Mouse (Mus musculus): ENCODE measurements around the gene Cphx3.
"Not testable (repeated sequence)": the region's sequence is repeated elsewhere in the genome, so short reads cannot be mapped to it uniquely, and the experiment has no call there.

The Cphx3 gene

GRCm38 (mm10) chr14:26081997-26082396 lies at the start of gene Cphx3:
Gene Cphx3 (plus strand): TSS chr14:26082297.
- DNase-seq (ENCODE audit: low spot score) = not testable (repeated sequence)

DNA sequence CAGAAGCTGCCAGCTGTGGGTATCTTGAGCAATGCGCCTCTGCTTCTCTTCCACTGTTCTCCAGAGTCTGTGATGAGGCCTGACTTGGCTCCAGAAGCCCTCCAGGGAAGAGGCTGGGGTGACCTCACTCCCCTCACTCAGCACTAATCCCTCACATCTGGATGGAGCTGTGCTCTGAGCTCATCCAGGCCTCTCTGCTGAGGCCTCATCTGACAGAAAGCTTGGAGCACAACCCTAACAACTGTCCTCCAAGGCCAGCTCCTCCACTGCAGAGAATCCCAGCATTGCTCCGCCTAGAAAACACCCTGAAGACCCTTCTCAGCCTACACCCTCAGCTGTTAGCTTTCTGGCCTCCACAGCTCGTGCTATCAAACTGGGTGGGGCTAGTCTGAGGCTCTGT lies 47.7 kb upstream of the Cphx3 start:
- DNase-seq (ENCODE audit: low spot score) = not testable (repeated sequence)

DNA sequence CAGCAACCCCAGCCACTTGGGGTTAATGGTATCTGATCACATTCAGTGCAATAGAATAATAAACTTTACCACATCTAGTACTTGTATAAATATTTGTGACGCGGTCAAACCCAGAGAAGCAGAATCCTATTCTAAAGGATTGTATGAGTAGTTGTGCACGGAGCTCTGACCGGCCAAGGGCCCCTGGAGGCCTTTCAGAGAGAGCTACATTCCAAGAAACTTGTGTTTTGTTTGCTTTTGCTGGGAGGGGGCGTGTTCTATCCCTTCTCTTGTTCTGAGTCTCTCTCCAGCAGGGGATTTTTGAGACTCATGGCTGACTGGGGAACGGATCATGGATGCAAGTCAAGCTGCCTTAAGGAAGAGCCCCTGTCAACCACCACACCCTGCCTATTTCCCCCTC lies 46.7 kb upstream of the Cphx3 start:
- not testable (repeated sequence) for DNase-seq (ENCODE audit: low spot score)

GRCm38 (mm10) chr14:26042611-26043010 lies 39.5 kb upstream of the Cphx3 start, which contains the start of gene Gm9780:
Gene Gm9780 (minus strand): TSS chr14:26042711.
- DNase-seq (ENCODE audit: low spot score) = not testable (repeated sequence)

- not testable (repeated sequence) for DNase-seq (ENCODE audit: low spot score)
Measured at GRCm38 (mm10) chr14:26045007-26045406, 37.1 kb upstream of the Cphx3 start.

GRCm38 (mm10) chr14:26047026-26047425 lies 35.1 kb upstream of the Cphx3 start:
- DNase-seq (ENCODE audit: low spot score) = not testable (repeated sequence)

DNA sequence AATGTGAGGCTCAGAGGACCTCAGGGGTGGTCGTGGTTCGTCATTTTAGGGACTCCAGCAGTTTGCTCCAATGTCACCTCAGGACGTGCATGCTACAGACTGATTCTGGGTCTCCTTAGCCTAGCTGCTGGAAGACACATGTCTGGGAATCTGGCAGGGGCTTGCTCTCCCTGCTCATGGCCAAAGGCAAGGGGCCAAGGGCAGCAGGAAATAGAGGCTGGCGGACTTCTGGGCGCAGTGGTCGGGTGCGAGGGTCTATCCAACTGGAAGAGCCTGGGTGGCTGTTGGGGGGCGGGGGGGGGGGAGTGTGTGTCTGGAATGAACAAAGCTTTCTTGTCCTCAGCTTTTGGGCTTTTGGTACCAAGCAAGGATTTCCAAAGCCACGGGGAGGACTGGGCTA lies 33.3 kb upstream of the Cphx3 start:
- not testable (repeated sequence) for DNase-seq (ENCODE audit: low spot score)

GRCm38 (mm10) chr14:26058184-26058583 lies 23.9 kb upstream of the Cphx3 start:
- not testable (repeated sequence) for DNase-seq (ENCODE audit: low spot score)

DNA sequence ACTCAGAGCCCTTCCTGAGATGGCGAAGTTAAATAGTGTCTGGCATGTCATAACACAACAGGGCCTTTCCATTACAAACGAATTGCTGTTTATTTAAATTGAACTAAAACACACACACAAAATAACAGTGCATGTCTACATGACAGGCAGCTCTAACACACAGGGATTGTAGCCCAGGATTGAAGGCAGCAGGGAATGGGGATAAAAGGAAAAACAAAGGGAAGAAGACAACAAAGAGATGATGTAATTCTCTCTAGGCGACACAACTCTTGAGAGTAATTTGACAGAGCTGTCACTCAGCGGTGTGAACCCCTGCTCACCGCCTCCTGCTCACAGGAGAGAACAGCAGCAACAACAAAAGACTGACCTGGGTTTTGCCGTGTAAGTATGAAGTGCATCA lies 22.7 kb upstream of the Cphx3 start:
- DNase-seq (ENCODE audit: low spot score) = not testable (repeated sequence)

DNA sequence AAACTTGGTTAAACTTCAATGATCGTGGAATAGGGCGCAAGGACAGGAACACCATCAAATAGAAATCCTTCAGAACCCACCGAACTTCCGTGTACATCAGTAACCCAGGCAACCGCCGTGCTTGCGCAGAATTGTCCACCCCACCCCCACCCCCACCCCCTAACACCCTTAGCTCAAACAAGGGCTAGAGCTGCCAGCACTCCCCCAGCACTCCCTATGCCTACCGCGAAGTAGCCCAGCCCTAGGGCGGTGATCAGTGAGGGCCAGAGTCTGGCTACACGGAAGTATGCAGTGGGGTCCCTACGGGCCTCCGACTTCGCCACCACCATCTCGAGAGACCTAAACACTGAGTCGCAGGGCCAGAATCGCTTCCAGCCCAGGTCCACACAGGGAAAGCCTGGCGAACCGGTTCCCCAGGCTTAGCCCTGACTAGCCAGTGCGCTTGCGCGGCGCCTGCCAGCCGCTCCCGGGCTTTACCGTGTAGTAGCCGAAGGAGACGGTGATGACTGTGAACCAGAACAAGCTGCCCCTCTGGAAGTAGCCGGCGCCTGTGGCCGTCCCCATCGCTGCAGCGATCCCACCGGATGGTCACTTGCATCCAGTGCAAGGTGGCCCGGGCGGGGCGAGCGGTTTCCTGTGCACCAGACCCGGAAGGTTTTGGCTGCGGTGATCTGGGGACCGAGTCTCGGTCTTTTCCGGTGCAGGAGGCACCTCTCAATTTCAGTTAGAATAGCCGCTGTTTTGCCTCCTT lies 15.3 kb upstream of the Cphx3 start:
- not testable (repeated sequence) for DNase-seq (ENCODE audit: low spot score)

- not testable (repeated sequence) for DNase-seq (ENCODE audit: low spot score)
Measured at GRCm38 (mm10) chr14:26067325-26067633, 14.8 kb upstream of the Cphx3 start, which contains the start of gene Tmem254c. Gene Tmem254c (minus strand): TSS chr14:26067355.

DNA sequence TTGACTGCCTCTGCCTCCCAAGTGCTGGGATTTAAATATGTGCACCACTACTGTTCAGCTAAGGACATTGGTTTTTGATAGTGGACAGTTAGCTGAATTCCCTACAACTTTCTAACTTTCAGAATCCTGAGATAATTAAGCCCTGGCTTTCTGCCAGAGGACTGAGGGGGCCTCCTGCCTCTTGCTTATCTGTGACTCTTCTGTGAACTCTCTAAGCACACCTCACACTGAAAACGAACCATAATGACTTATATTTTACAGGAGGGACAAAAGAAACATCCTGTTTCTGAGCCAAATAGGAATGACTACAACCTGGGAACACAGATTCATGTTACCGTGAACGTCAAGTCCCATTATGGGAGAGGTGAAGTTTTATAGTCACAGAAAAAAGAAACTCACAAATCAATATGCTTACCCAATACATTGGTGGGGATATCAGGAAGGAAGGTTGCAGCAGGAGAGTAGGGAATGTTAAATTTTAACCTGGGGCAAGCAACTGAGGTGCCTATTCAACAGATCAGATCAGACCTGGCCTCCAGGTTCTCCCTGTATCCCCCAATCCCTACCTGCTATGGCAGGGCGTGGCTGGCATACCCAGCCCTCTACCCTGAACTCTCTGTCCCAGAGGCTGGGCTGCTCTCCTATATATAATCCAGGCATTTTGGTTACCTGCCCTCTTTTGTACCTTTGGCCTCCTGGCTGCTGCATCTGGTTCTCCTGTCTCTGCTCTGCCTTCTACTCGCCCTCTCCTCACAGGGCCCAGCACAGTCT lies 5.3 kb upstream of the Cphx3 start:
- DNase-seq (ENCODE audit: low spot score) = not testable (repeated sequence)

DNA sequence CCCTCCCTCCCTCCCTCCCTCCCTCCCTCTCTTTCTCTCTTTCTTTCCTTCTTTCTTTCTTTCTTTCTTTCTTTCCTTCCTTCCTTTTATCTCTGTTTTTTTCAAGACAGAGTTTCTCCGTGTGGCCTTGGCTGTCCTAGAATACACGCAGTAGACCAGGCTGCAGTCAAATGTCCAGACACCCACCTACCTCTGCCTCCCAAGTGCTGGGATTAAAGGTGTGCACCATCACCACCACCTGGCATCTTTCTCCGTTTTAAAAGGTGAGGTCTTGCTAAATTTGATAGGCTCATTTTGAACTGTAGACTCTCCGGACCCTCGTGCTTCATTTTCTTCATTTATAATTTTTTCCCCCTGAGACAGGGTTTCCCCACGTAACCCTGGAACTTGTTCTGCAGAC lies 881 bp upstream of the Cphx3 start, which contains the start of gene Cphx2:
TSS of gene Cphx2 (plus strand) at position 301 of the 400 bp plus-strand sequence.
- DNase-seq (ENCODE audit: low spot score) = not testable (repeated sequence)

- not testable (repeated sequence) for DNase-seq (ENCODE audit: low spot score)
Measured at GRCm38 (mm10) chr14:26097622-26098021, 15.5 kb downstream of the Cphx3 start.

DNA sequence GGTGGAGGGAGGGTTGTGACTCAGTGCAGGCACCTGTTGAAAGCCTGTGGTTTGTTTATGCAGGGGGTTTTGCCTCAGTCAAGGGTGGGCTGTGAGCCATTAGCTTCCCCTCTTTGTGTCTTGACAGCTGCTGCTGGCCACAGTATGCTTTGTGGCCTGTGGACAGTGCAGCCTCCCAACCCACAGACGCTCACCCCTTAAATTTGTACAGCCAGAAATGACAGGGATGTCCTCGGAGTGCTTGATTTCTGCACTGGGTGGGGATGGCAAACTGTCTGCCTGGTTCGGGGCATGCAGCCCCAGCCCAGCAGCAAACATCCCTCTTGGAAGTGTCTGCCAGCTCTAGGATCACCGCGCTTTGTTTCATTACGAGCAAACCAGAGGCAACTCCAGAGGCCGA lies 36.1 kb downstream of the Cphx3 start, which contains the start of gene Duxbl2:
TSS of gene Duxbl2 (plus strand) at position 200 of the 400 bp plus-strand sequence.
- not testable (repeated sequence) for DNase-seq (ENCODE audit: low spot score)

DNA sequence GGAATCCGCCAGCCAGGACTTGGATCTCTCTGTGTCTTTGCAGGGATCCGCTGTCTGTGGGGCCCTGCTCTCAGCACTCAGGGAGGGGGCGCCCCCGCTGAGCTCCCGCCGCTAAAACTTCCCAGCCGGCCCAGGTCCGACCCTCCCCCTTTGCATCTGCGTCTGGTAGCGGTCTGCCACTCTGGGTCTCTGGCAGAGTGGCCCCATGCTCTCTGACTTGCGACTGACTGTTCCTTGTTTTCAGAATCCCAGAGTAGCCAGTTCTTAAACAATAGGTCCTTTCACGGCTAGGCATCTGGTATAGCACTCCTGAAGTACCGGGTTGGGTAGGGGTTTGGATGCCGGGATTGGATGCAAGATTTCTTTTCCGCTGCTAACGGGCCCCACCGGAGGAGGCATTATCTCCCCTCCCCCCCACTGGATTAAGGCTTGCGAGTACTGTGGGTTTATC lies 36.5 kb downstream of the Cphx3 start:
- not testable (repeated sequence) for DNase-seq (ENCODE audit: low spot score)

DNA sequence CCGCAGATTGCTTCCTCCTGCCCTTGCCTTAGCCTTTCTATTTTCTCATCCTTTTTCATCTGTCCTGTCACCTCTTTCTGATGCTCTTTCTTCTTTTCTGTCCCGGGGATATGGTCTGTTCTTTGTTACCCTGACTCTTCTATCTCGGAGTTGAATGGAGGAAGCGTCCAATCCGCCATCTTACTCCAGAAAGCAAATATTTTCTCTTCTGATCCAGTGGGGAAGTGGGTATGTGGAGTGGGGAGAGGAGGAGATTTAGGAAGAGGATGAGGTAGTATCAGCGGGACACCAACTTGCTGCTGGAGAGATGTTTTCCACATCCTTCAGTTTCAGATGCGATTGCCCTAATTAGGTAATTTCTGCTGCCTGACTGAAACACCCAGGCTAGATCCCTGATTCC lies 37.0 kb downstream of the Cphx3 start:
- DNase-seq (ENCODE audit: low spot score) = not testable (repeated sequence)

DNA sequence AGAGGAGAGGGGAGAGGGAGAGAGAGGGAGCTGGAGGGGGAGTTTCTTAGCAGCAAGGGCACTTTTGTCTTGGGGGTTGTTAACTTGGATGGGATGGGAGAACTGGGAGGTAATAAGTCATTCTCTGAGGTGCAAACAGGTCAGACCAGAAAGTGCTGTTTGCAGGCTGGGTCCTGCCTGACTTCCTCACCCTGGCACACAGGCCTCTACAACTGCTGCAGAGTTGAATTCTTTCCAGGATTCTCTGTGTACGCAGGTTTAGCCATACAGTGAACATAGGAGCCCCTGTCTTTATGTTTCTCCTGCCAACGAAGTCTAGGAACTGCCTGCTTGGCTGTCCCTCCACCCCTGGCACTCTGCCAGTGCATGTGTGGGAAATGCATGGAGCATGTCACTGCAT lies 65.0 kb downstream of the Cphx3 start:
- DNase-seq (ENCODE audit: low spot score) = not testable (repeated sequence)

DNA sequence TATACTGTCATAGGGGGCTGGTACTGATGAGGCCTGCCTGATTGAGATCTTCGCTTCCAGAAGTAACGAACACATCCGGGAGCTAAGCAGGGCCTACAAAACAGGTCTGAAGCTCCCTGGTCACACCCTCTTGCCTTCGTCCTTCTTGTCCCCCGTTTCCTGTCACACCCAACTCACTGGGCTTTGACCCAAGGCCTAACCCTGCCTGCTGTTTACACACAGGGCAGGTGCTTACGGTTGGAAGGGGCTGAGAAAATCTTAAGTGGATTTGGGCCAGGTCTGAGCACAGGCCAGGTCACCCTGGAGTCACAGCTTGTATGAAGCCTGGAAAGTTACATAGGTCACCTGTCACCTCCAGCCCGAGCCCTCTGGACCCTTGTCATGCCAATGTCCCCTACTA lies 73.9 kb downstream of the Cphx3 start:
- DNase-seq (ENCODE audit: low spot score) = not testable (repeated sequence)

- not testable (repeated sequence) for DNase-seq (ENCODE audit: low spot score)
Measured at GRCm38 (mm10) chr14:26161156-26161555, 79.1 kb downstream of the Cphx3 start.

- DNase-seq (ENCODE audit: low spot score) = not testable (repeated sequence)
Measured at GRCm38 (mm10) chr14:26162423-26162822, 80.3 kb downstream of the Cphx3 start.

DNA sequence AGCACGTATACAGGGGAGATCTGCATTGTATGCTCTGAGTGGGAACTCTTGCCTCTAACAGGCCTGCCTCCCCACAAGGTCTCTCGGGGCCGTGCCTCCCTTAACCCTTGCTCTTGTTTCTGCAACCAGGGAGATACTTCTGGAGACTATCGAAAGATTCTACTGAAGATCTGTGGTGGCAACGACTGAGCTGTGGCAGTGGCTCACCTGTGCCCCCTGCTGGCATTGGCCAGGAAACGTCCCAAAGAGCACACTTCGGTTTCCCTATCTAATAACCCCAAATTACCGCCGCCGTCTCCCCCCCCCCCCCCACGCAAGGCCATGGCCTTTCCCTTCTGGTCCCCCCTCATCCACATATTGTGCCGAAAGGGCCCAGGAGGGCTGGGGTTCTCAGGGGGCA lies 83.2 kb downstream of the Cphx3 start:
- DNase-seq (ENCODE audit: low spot score) = not testable (repeated sequence)

- not testable (repeated sequence) for DNase-seq (ENCODE audit: low spot score)
Measured at GRCm38 (mm10) chr14:26173955-26174354, 91.9 kb downstream of the Cphx3 start.
